Mouse (Mus musculus) small intestine, adult 2 months (tissue): ENCODE data around the gene Ccdc88c.

Source experiments
- CTCF ChIP-seq: fragments of 200-500 bp; IDR thresholded peaks from 2 replicates; pipeline ENCODE4 v1.5.1; 2012; ENCODE audit warnings: low read depth, mild to moderate bottlenecking, control low read depth, inconsistent platforms, low read length, moderate library complexity, mixed read lengths; ENCODE audit not compliant: insufficient replicate concordance, insufficient read length; ENCODE audit errors: extremely low read depth
- POLR2A ChIP-seq: fragments of 200-500 bp; IDR thresholded peaks from 2 replicates; pipeline ENCODE4 v1.6.1; 2012; ENCODE audit warnings: low read depth, mild to moderate bottlenecking, control low read depth, inconsistent platforms, low read length, moderate library complexity

GRCm38 (mm10) chr12:101026518-101026917, 2.3 kb downstream of the Ccdc88c start:
- no peak for TF ChIP-seq POLR2A
- no peak for TF ChIP-seq CTCF
